Mouse (Mus musculus): ENCODE data around the gene Gatb. TPM values are rescaled to one million over a fixed set of nuclear protein-coding genes. Genes with fewer than 3 reads are reported as not detected.

The Gatb gene
- polyA plus RNA-seq, 1 experiment from 2014 or later = 38.3 TPM

GRCm38 (mm10) chr3:85635591-85635990, 61.7 kb downstream of the Gatb start:
- WGBS (ENCODE audit: insufficient replicate concordance) = 97% methylated on average over 2 of the region's 2 CpGs
- ATAC-seq (replicated peaks; ENCODE audit: insufficient number of reproducible peaks, low FRiP score, low TSS enrichment) = no peak
- no peak overlapping the region for H3K4me3 ChIP-seq (ENCODE audit: low read depth, low read length)
- H3K4me2 ChIP-seq = no peak overlapping the region
- H3K4me1 ChIP-seq (ENCODE audit: control insufficient read depth, insufficient read depth, low read length) = peaks cover 17% of the 10 kb centered on the region
- H3K9me3 ChIP-seq (replicated peaks; ENCODE audit: control insufficient read depth, low read length) = no peaks in the 10 kb centered on the region
- no peak overlapping the region for H3K9ac ChIP-seq (ENCODE audit: low read depth, low read length)
- H3K27me3 ChIP-seq (ENCODE audit: control insufficient read depth, insufficient read depth, low read length) = no peaks in the 10 kb centered on the region
- H3K27ac ChIP-seq (ENCODE audit: low read depth, low read length) = peak overlapping the region; percentile 93; the same call in 1 of the 2 replicates
- H3K36me3 ChIP-seq (ENCODE audit: control insufficient read depth, insufficient read depth, low read length) = no peaks in the 10 kb centered on the region

GRCm38 (mm10) chr3:85636716-85637447, 63.0 kb downstream of the Gatb start:
- H3K27me3 ChIP-seq (ENCODE audit: control insufficient read depth, insufficient read depth, low read length) = no peaks in the 10 kb centered on the region
- no peaks in the 10 kb centered on the region for H3K9me3 ChIP-seq (replicated peaks; ENCODE audit: control insufficient read depth, low read length)
- no peak for ATAC-seq (replicated peaks; ENCODE audit: insufficient number of reproducible peaks, low FRiP score, low TSS enrichment)
- H3K36me3 ChIP-seq (ENCODE audit: control insufficient read depth, insufficient read depth, low read length) = no peaks in the 10 kb centered on the region
- H3K4me1 ChIP-seq (ENCODE audit: control insufficient read depth, insufficient read depth, low read length) = peaks cover 17% of the 10 kb centered on the region
- WGBS (ENCODE audit: insufficient replicate concordance) = 69% methylated on average over 5 of the region's 5 CpGs
- H3K4me2 ChIP-seq = no peak overlapping the region; the same call in 1 of the 2 replicates
- no peak overlapping the region for H3K4me3 ChIP-seq (ENCODE audit: low read depth, low read length)
- peak overlapping the region; percentile 93 for H3K27ac ChIP-seq (ENCODE audit: low read depth, low read length)
- 0 out of 2 replicates have a peak overlapping the region, but pooled peaks have one; percentile 16 for H3K9ac ChIP-seq (ENCODE audit: low read depth, low read length)

- H3K4me2 ChIP-seq = no peak overlapping the region
- H3K36me3 ChIP-seq (ENCODE audit: control insufficient read depth, insufficient read depth, low read length) = no peaks in the 10 kb centered on the region
- no peak overlapping the region for H3K4me3 ChIP-seq (ENCODE audit: low read depth, low read length)
- H3K27ac ChIP-seq (ENCODE audit: low read depth, low read length) = no peak overlapping the region
- H3K9ac ChIP-seq (ENCODE audit: low read depth, low read length) = no peak overlapping the region
- no peaks in the 10 kb centered on the region for H3K9me3 ChIP-seq (replicated peaks; ENCODE audit: control insufficient read depth, low read length)
- no peak for ATAC-seq (replicated peaks; ENCODE audit: insufficient number of reproducible peaks, low FRiP score, low TSS enrichment)
- H3K27me3 ChIP-seq (ENCODE audit: control insufficient read depth, insufficient read depth, low read length) = no peaks in the 10 kb centered on the region
- peaks cover 8% of the 10 kb centered on the region; the same call in 1 of the 2 replicates for H3K4me1 ChIP-seq (ENCODE audit: control insufficient read depth, insufficient read depth, low read length)
- WGBS (ENCODE audit: insufficient replicate concordance) = 78% methylated on average over 3 of the region's 3 CpGs
Observed at GRCm38 (mm10) chr3:85641751-85642150, 67.8 kb downstream of the Gatb start.

GRCm38 (mm10) chr3:85644814-85645213, 70.9 kb downstream of the Gatb start:
- Histone ChIP-seq H3K4me3 (ENCODE audit: low read depth, low read length) (no peak overlapping the region), H3K9ac (ENCODE audit: low read depth, low read length) (no peak overlapping the region), H3K27me3 (ENCODE audit: control insufficient read depth, insufficient read depth, low read length) (no peaks in the 10 kb centered on the region), H3K4me2 (no peak overlapping the region), H3K27ac (ENCODE audit: low read depth, low read length) (no peak overlapping the region), H3K9me3 (replicated peaks; ENCODE audit: control insufficient read depth, low read length) (no peaks in the 10 kb centered on the region), H3K4me1 (ENCODE audit: control insufficient read depth, insufficient read depth, low read length) (peaks cover 3% of the 10 kb centered on the region; the same call in 1 of the 2 replicates), H3K36me3 (ENCODE audit: control insufficient read depth, insufficient read depth, low read length) (no peaks in the 10 kb centered on the region)
- WGBS (ENCODE audit: insufficient replicate concordance) = 80% methylated on average over 3 of the region's 3 CpGs
- no peak for ATAC-seq (replicated peaks; ENCODE audit: insufficient number of reproducible peaks, low FRiP score, low TSS enrichment)

- Histone ChIP-seq H3K36me3 (ENCODE audit: control insufficient read depth, insufficient read depth, low read length) (no peaks in the 10 kb centered on the region), H3K27me3 (ENCODE audit: control insufficient read depth, insufficient read depth, low read length) (no peaks in the 10 kb centered on the region), H3K27ac (ENCODE audit: low read depth, low read length) (no peak overlapping the region), H3K9ac (ENCODE audit: low read depth, low read length) (peak overlapping the region; percentile 28; the same call in 1 of the 2 replicates), H3K4me2 (no peak overlapping the region; the same call in 1 of the 2 replicates), H3K4me3 (ENCODE audit: low read depth, low read length) (no peak overlapping the region), H3K9me3 (replicated peaks; ENCODE audit: control insufficient read depth, low read length) (no peaks in the 10 kb centered on the region), H3K4me1 (ENCODE audit: control insufficient read depth, insufficient read depth, low read length) (peaks cover 3% of the 10 kb centered on the region; the same call in 1 of the 2 replicates)
- WGBS (ENCODE audit: insufficient replicate concordance) = 78% methylated on average over 7 of the region's 7 CpGs
- ATAC-seq (replicated peaks; ENCODE audit: insufficient number of reproducible peaks, low FRiP score, low TSS enrichment) = no peak
Observed at GRCm38 (mm10) chr3:85645517-85646004, 71.6 kb downstream of the Gatb start.

GRCm38 (mm10) chr3:85649176-85649575, 75.3 kb downstream of the Gatb start:
- no peaks in the 10 kb centered on the region for H3K9me3 ChIP-seq (replicated peaks; ENCODE audit: control insufficient read depth, low read length)
- WGBS (ENCODE audit: insufficient replicate concordance) = 86% methylated on average over 4 of the region's 4 CpGs
- H3K4me1 ChIP-seq (ENCODE audit: control insufficient read depth, insufficient read depth, low read length) = peaks cover 14% of the 10 kb centered on the region
- no peak overlapping the region for H3K9ac ChIP-seq (ENCODE audit: low read depth, low read length)
- ATAC-seq (replicated peaks; ENCODE audit: insufficient number of reproducible peaks, low FRiP score, low TSS enrichment) = no peak
- H3K4me2 ChIP-seq = no peak overlapping the region
- H3K27me3 ChIP-seq (ENCODE audit: control insufficient read depth, insufficient read depth, low read length) = no peaks in the 10 kb centered on the region
- H3K4me3 ChIP-seq (ENCODE audit: low read depth, low read length) = no peak overlapping the region
- H3K36me3 ChIP-seq (ENCODE audit: control insufficient read depth, insufficient read depth, low read length) = no peaks in the 10 kb centered on the region
- H3K27ac ChIP-seq (ENCODE audit: low read depth, low read length) = no peak overlapping the region

GRCm38 (mm10) chr3:85652727-85653665, 79.1 kb downstream of the Gatb start:
- WGBS (ENCODE audit: insufficient replicate concordance) = 34% methylated on average over 4 of the region's 4 CpGs
- H3K9ac ChIP-seq (ENCODE audit: low read depth, low read length) = no peak overlapping the region
- H3K9me3 ChIP-seq (replicated peaks; ENCODE audit: control insufficient read depth, low read length) = no peaks in the 10 kb centered on the region
- no peak overlapping the region for H3K4me2 ChIP-seq
- no peak overlapping the region for H3K4me3 ChIP-seq (ENCODE audit: low read depth, low read length)
- no peak for ATAC-seq (replicated peaks; ENCODE audit: insufficient number of reproducible peaks, low FRiP score, low TSS enrichment)
- no peaks in the 10 kb centered on the region for H3K27me3 ChIP-seq (ENCODE audit: control insufficient read depth, insufficient read depth, low read length)
- no peak overlapping the region for H3K27ac ChIP-seq (ENCODE audit: low read depth, low read length)
- H3K4me1 ChIP-seq (ENCODE audit: control insufficient read depth, insufficient read depth, low read length) = peaks cover 12% of the 10 kb centered on the region
- H3K36me3 ChIP-seq (ENCODE audit: control insufficient read depth, insufficient read depth, low read length) = no peaks in the 10 kb centered on the region

GRCm38 (mm10) chr3:85655538-85655937, 81.6 kb downstream of the Gatb start:
- Histone ChIP-seq H3K27me3 (ENCODE audit: control insufficient read depth, insufficient read depth, low read length) (no peaks in the 10 kb centered on the region), H3K9ac (ENCODE audit: low read depth, low read length) (no peak overlapping the region), H3K36me3 (ENCODE audit: control insufficient read depth, insufficient read depth, low read length) (no peaks in the 10 kb centered on the region), H3K4me1 (ENCODE audit: control insufficient read depth, insufficient read depth, low read length) (peaks cover 16% of the 10 kb centered on the region), H3K9me3 (replicated peaks; ENCODE audit: control insufficient read depth, low read length) (no peaks in the 10 kb centered on the region), H3K4me2 (no peak overlapping the region), H3K4me3 (ENCODE audit: low read depth, low read length) (no peak overlapping the region), H3K27ac (ENCODE audit: low read depth, low read length) (no peak overlapping the region)
- ATAC-seq (replicated peaks; ENCODE audit: insufficient number of reproducible peaks, low FRiP score, low TSS enrichment) = no peak
- 92% methylated on average over 3 of the region's 3 CpGs for WGBS (ENCODE audit: insufficient replicate concordance)

Measured in heart, embryonic 11.5 days (tissue).